Mouse (Mus musculus): ENCODE results near the gene Rnase1. TPM values are rescaled to one million over a fixed set of nuclear protein-coding genes. Genes with fewer than 3 reads are reported as not detected.
"Not testable (repeated sequence)": the region's sequence is repeated elsewhere in the genome, so short reads cannot be mapped to it uniquely, and the experiment has no call there.

Rnase1 gene
- polyA plus RNA-seq (2012; rRNA removed) = 5.2 and 6.4 TPM in 2 replicates

- no peaks in the 10 kb centered on the region for H3K36me3 ChIP-seq (ENCODE audit: control insufficient read depth, insufficient read depth, low read length)
- no peaks in the 10 kb centered on the region for H3K4me1 ChIP-seq (replicated peaks; ENCODE audit: control insufficient read depth, insufficient read depth, low read length)
- 85% methylated on average over 2 of the region's 2 CpGs for WGBS
- DNase-seq = no peak
- no peaks in the 10 kb centered on the region for H3K27me3 ChIP-seq (ENCODE audit: control insufficient read depth, insufficient read depth, low read length)
- no peak within 1 kb of the TSS for H3K4me3 ChIP-seq (ENCODE audit: control insufficient read depth, insufficient read depth, low read length)
- no peak within 1 kb of the TSS for H3K27ac ChIP-seq (ENCODE audit: control insufficient read depth, insufficient read depth, low read length)
- TF ChIP-seq POLR2A (IDR thresholded peaks at IDR 0.05; ENCODE audit: control insufficient read depth, extremely low read depth, insufficient read depth, low read length, poor library complexity) (no peak), CTCF (IDR thresholded peaks at IDR 0.05; ENCODE audit: borderline replicate concordance, control insufficient read depth, extremely low read depth, insufficient read depth, low read length, poor library complexity) (no peak)
Measured at GRCm38 (mm10) chr14:51146685-51147084, at the start of gene Rnase1. TSS of gene Rnase1 (minus strand) at chr14:51146785.

DNA sequence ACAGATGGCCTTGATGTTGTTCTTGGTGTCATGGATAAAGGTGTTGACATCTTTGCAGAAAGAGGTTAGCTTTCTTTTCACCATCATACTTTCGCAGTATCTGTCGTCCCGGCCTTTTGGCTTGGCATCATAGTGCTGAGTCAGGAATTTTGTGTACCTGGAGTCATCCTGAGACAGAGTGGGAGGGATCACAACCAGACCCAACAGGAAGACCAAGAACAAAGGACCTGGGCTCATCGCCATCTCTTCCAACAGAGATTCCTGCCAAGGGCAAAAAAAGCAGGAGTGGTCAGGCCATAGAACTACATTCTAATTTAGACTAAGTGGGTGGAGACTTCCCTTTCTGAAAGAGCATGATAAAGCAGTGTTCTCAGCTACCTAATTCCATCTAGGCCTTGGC, 49.1 kb upstream of the Rnase1 start:
- H3K27ac ChIP-seq (ENCODE audit: control insufficient read depth, insufficient read depth, low read length) = no peak overlapping the region
- H3K27me3 ChIP-seq (ENCODE audit: control insufficient read depth, insufficient read depth, low read length) = no peaks in the 10 kb centered on the region
- H3K4me3 ChIP-seq (ENCODE audit: control insufficient read depth, insufficient read depth, low read length) = no peak overlapping the region
- no peak for DNase-seq
- TF ChIP-seq POLR2A (IDR thresholded peaks at IDR 0.05; ENCODE audit: control insufficient read depth, extremely low read depth, insufficient read depth, low read length, poor library complexity) = no peak
- TF ChIP-seq CTCF (IDR thresholded peaks at IDR 0.05; ENCODE audit: borderline replicate concordance, control insufficient read depth, extremely low read depth, insufficient read depth, low read length, poor library complexity) = no peak
- no peaks in the 10 kb centered on the region for H3K36me3 ChIP-seq (ENCODE audit: control insufficient read depth, insufficient read depth, low read length)
- 93% methylated on average over 4 of the region's 4 CpGs for WGBS
- no peaks in the 10 kb centered on the region for H3K4me1 ChIP-seq (replicated peaks; ENCODE audit: control insufficient read depth, insufficient read depth, low read length)

DNA sequence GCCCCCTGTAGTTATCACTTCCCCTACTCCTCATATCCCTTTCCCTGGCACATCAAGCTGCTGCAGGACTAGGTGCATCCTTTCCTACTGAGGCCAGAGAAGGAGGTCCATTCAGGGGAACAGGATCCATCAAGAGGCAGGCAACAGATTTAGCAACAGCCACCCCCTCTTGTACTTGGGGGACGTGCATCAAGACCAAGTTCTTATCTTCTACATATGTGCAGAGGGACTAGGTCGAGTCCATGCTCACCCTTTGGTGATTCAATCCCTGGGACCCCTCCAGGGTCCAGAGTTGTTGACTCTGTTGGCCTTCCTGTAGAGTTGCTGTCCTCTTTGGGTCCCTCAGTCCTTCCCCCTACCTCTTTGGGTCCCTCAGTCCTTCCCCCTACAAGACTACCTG, 34.5 kb upstream of the Rnase1 start:
- H3K36me3 ChIP-seq (ENCODE audit: control insufficient read depth, insufficient read depth, low read length); H3K27ac ChIP-seq (ENCODE audit: control insufficient read depth, insufficient read depth, low read length); H3K27me3 ChIP-seq (ENCODE audit: control insufficient read depth, insufficient read depth, low read length); H3K4me3 ChIP-seq (ENCODE audit: control insufficient read depth, insufficient read depth, low read length); H3K4me1 ChIP-seq (replicated peaks; ENCODE audit: control insufficient read depth, insufficient read depth, low read length); DNase-seq: not testable (repeated sequence)
- 95% methylated on average over 2 of the region's 2 CpGs for WGBS

- 94% methylated on average over 4 of the region's 4 CpGs for WGBS
- H3K4me1 ChIP-seq (replicated peaks; ENCODE audit: control insufficient read depth, insufficient read depth, low read length) = no peaks in the 10 kb centered on the region
- H3K27ac ChIP-seq (ENCODE audit: control insufficient read depth, insufficient read depth, low read length) = no peak overlapping the region
- no peaks in the 10 kb centered on the region for H3K36me3 ChIP-seq (ENCODE audit: control insufficient read depth, insufficient read depth, low read length)
- H3K4me3 ChIP-seq (ENCODE audit: control insufficient read depth, insufficient read depth, low read length) = no peak overlapping the region
- no peaks in the 10 kb centered on the region for H3K27me3 ChIP-seq (ENCODE audit: control insufficient read depth, insufficient read depth, low read length)
- DNase-seq = no peak
- TF ChIP-seq POLR2A (IDR thresholded peaks at IDR 0.05; ENCODE audit: control insufficient read depth, extremely low read depth, insufficient read depth, low read length, poor library complexity) = no peak
- TF ChIP-seq CTCF (IDR thresholded peaks at IDR 0.05; ENCODE audit: borderline replicate concordance, control insufficient read depth, extremely low read depth, insufficient read depth, low read length, poor library complexity) = no peak
Measured at GRCm38 (mm10) chr14:51173843-51174242, 27.3 kb upstream of the Rnase1 start.

GRCm38 (mm10) chr14:51172947-51173346, 26.4 kb upstream of the Rnase1 start:
- DNase-seq; H3K36me3 ChIP-seq (ENCODE audit: control insufficient read depth, insufficient read depth, low read length); H3K27me3 ChIP-seq (ENCODE audit: control insufficient read depth, insufficient read depth, low read length); H3K4me3 ChIP-seq (ENCODE audit: control insufficient read depth, insufficient read depth, low read length); H3K4me1 ChIP-seq (replicated peaks; ENCODE audit: control insufficient read depth, insufficient read depth, low read length); H3K27ac ChIP-seq (ENCODE audit: control insufficient read depth, insufficient read depth, low read length): not testable (repeated sequence)
- WGBS = 25% methylated on average over 4 of the region's 4 CpGs

- H3K27me3 ChIP-seq (ENCODE audit: control insufficient read depth, insufficient read depth, low read length); H3K4me3 ChIP-seq (ENCODE audit: control insufficient read depth, insufficient read depth, low read length); H3K4me1 ChIP-seq (replicated peaks; ENCODE audit: control insufficient read depth, insufficient read depth, low read length); H3K27ac ChIP-seq (ENCODE audit: control insufficient read depth, insufficient read depth, low read length); H3K36me3 ChIP-seq (ENCODE audit: control insufficient read depth, insufficient read depth, low read length): not testable (repeated sequence)
- 55% methylated on average over 9 of the region's 9 CpGs for WGBS
- peak; percentile 16 for DNase-seq
Measured at GRCm38 (mm10) chr14:51172095-51172865, 25.7 kb upstream of the Rnase1 start.

- Histone ChIP-seq H3K4me3 (ENCODE audit: control insufficient read depth, insufficient read depth, low read length) (no peak overlapping the region), H3K27ac (ENCODE audit: control insufficient read depth, insufficient read depth, low read length) (no peak overlapping the region), H3K27me3 (ENCODE audit: control insufficient read depth, insufficient read depth, low read length) (no peaks in the 10 kb centered on the region), H3K4me1 (replicated peaks; ENCODE audit: control insufficient read depth, insufficient read depth, low read length) (no peaks in the 10 kb centered on the region), H3K36me3 (ENCODE audit: control insufficient read depth, insufficient read depth, low read length) (no peaks in the 10 kb centered on the region)
- DNase-seq = no peak
- TF ChIP-seq POLR2A (IDR thresholded peaks at IDR 0.05; ENCODE audit: control insufficient read depth, extremely low read depth, insufficient read depth, low read length, poor library complexity) = no peak
- TF ChIP-seq CTCF (IDR thresholded peaks at IDR 0.05; ENCODE audit: borderline replicate concordance, control insufficient read depth, extremely low read depth, insufficient read depth, low read length, poor library complexity) = no peak
Measured at GRCm38 (mm10) chr14:51166068-51166467, 19.5 kb upstream of the Rnase1 start.

Measured in thymus, adult 2 months (tissue).